Mouse (Mus musculus) Patski (cell line): ENCODE data around the gene Nxpe4. TPM values are rescaled to one million over a fixed set of nuclear protein-coding genes. Genes with fewer than 3 reads are reported as not detected.
A peak's percentile ranks its signal among the peaks of the same experiment; 100 is the strongest.
"Not testable (repeated sequence)": the region's sequence is repeated elsewhere in the genome, so short reads cannot be mapped to it uniquely, and the experiment has no call there.

Experiments
- ATAC-seq: fragments of 100-300 bp; one replicate; pipeline ENCODE4 v1.8.0; 2021
- CTCF ChIA-PET: fragments of 350-600 bp; sonication (Branson Sonifier 250); formaldehyde crosslinking; loops from one replicate; lab custom pipeline; 2022; ENCODE audit warnings: inconsistent platforms; lab: Charles Lee
- POLR2A ChIA-PET: fragments of 350-600 bp; sonication (Branson Sonifier 250); formaldehyde crosslinking; loops from one replicate; lab custom pipeline; 2022; ENCODE audit warnings: antibody characterized with exemption, inconsistent platforms; lab: Charles Lee
- DNase-seq: peaks from one replicate; pipeline ENCODE4 v3.0.0-alpha.2; 2011; ENCODE audit warnings: low read depth, low spot score
- H3K27me3 ChIP-seq: fragments of 371-371 bp; one replicate; pipeline ENCODE4 v1.5.1; 2021
- CTCF ChIP-seq: fragments of 100-300 bp; IDR thresholded peaks from one replicate; pipeline ENCODE4 v1.5.1; 2021
- in situ Hi-C: fragments of 300-500 bp; cut with MboI; formaldehyde crosslinking; loops from 3 replicates; pipeline ENCODE4 v1.11.1; 2018; ENCODE audit warnings: low pct_unique_long_range_greater_than_20kb, mixed read lengths
- polyA plus RNA-seq: library from polyadenylated mRNA; unstranded; gene quantifications from one replicate; pipeline ENCODE4 v1.2.3, GENCODE M21; 2021

Nxpe4 gene
- polyA plus RNA-seq, 1 experiment from 2014 or later = 3.5 TPM

GRCm38 (mm10) chr9:48266286-48267027 is 104.6 kb downstream of the Nxpe4 start:
- peak; percentile 96 for TF ChIP-seq CTCF
- peaks cover 3% of the 10 kb centered on the region for H3K27me3 ChIP-seq
- ChIA-PET CTCF (interaction anchor here (1.1 to 1.5 kb wide), 5 partner anchors 8 to 353 kb away, joined by 3 to 6 read pairs (median 4); no protein-coding TSS in a partner anchor), POLR2A (no interaction called here)
- DNase-seq (peak; percentile 13), ATAC-seq (peak; percentile 92)
- in situ Hi-C loops = loop anchor here (5.0 kb wide), 2 partner anchors 191 to 351 kb away; no protein-coding TSS in a partner anchor

DNA sequence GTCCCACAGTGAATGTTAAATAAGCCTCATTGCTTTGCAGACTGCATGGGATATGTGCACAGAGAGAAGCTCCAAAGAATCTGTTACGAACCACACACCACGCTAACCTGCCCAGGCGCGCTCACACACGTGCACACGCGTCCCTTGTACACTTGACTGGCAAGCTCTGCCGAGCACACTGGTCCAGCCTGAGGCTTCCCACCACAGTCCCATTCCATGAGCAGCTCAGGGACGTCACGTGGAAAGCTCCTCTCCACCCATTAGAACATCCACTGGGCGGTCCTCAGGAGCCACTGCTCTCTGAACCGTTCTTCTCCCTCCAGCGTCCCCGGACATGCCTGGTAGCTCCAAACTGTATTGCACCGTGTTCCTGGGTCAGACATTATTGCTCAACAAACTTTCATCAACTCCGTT is 105.2 kb downstream of the Nxpe4 start:
- peaks cover 3% of the 10 kb centered on the region for H3K27me3 ChIP-seq
- ChIA-PET POLR2A (no interaction called here), CTCF (interaction anchor here (0.8 to 1.5 kb wide), 7 partner anchors 8 to 352 kb away, joined by 3 to 6 read pairs (median 4); no protein-coding TSS in a partner anchor)
- ATAC-seq (peak; percentile 65), DNase-seq (no peak)
- in situ Hi-C loops = loop anchor here (5.0 kb wide), 2 partner anchors 190 to 350 kb away; no protein-coding TSS in a partner anchor
- TF ChIP-seq CTCF = no peak

DNA sequence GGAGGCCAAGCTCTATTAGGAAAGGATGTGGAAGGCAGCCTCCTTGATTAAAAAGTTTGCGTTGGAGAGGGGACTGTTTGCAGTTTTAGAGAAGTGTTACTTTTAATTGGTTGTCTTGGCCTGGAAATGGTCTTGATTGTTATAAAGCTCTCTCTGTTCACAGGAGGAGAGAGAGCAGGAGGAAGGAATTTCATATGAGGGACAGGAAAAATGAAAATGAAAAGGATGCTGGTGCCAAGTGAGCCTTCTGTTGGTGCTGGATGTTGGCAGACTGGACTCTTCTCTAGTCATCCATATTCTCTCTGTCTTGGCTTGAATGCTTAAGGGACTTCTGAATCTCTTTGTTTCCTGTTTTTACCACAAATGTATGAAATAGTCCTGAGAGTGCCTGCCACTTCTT is 106.1 kb downstream of the Nxpe4 start:
- ChIA-PET POLR2A (no interaction called here), CTCF (interaction anchor here (1.4 kb wide), 1 partner anchor 42 kb away, joined by 3 read pairs; no protein-coding TSS in a partner anchor)
- no peak for ATAC-seq
- peaks cover 3% of the 10 kb centered on the region for H3K27me3 ChIP-seq
- in situ Hi-C loops = loop anchor here (5.0 kb wide), 2 partner anchors 189 to 349 kb away; no protein-coding TSS in a partner anchor
- TF ChIP-seq CTCF = no peak
- no peak for DNase-seq

- H3K27me3 ChIP-seq = no peaks in the 10 kb centered on the region
- ChIA-PET POLR2A (no interaction called here), CTCF (no interaction called here)
- in situ Hi-C loops = no loop called here
- no peak for ATAC-seq
- no peak for TF ChIP-seq CTCF
- no peak for DNase-seq
Measured at GRCm38 (mm10) chr9:48276831-48277230, 115.0 kb downstream of the Nxpe4 start.

DNA sequence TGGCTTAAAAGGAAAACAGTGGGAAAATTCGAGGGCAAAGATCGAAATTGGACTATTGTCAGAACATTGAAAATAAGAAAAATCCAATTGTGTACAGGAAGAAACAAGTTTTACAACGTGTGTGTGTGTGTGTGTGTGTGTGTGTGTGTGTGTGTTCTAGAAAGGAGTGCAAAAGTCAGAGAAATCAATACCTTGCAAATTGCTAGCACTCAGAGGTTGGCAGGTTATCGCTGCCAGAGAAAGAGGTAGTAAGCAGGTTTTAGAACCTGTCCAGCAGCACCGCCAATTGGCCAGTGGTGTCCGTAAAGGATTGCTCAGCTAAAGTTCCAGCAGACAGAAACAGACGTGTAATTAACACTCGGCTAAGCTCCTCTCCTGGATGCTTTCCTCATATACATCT is 122.4 kb downstream of the Nxpe4 start:
- ATAC-seq = no peak
- ChIA-PET CTCF (no interaction called here), POLR2A (no interaction called here)
- no peak for DNase-seq
- no peak for TF ChIP-seq CTCF
- in situ Hi-C loops = no loop called here
- no peaks in the 10 kb centered on the region for H3K27me3 ChIP-seq

DNA sequence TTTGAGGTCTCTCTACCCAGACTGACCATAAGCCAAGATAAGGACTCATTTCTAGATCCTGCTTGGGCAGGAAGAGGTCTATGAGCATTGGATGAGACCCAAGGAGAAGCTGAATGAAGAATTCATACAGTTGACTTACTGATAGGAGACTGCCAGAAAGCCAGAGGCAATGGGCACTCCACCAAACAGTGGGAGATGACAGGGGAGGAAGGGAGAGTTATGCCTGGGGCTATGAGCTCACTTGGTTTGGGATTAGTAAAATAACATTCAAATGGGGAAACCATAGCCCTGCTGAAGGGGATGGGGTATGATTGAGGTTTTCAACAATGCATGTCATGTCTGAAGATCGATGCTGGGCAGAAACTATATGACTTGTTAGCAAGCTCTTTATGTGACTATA is 128.5 kb downstream of the Nxpe4 start:
- in situ Hi-C loops = no loop called here
- ATAC-seq (no peak), DNase-seq (no peak)
- TF ChIP-seq CTCF = no peak
- ChIA-PET CTCF (no interaction called here), POLR2A (no interaction called here)
- H3K27me3 ChIP-seq = no peaks in the 10 kb centered on the region

DNA sequence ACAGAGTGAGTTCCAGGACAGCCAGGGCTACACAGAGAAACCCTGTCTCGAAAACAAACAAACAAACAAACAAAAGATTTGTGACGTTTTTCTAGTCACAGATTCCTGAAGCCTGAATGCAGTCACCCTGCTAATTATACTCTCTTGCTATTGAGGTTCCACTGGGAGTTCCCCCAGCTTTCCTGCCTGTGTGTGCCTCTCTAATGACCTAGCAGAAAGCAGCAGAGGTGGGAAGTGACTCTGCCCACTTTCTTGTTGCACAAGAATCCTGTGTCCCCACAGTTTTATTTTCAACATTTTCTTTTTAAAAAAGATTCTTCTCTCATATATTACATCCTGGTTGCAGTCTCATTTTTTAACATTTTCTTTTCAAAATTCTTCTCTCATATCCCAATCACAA is 132.9 kb downstream of the Nxpe4 start:
- H3K27me3 ChIP-seq = no peaks in the 10 kb centered on the region
- POLR2A ChIA-PET = no interaction called here
- CTCF ChIA-PET = no interaction called here
- ATAC-seq (no peak), DNase-seq (no peak)
- no peak for TF ChIP-seq CTCF
- in situ Hi-C loops = no loop called here

GRCm38 (mm10) chr9:48298983-48299382 is 137.2 kb downstream of the Nxpe4 start:
- ChIA-PET POLR2A (no interaction called here), CTCF (no interaction called here)
- DNase-seq = no peak
- no peak for ATAC-seq
- TF ChIP-seq CTCF = no peak
- in situ Hi-C loops = no loop called here
- no peaks in the 10 kb centered on the region for H3K27me3 ChIP-seq

DNA sequence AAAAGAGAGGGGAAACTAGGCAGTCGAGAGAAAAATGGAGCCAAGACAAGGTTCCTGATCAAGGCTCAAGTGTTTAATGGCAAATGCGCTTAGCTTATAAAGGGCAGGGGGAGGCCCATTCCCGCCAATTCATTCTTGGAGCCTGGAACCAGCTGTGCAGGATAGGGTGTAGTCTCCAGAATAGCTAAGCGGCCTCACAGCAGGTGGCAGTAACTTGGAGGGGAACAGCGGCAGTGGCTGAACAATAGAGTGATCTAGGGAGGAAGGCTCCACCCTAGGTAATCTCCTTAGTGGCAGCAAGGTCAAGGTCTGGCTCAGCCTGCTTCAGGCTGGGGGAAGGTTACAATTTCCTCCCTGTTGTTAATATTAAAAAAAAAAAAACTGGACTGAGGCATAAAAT is 141.7 kb downstream of the Nxpe4 start:
- CTCF ChIA-PET, in situ Hi-C loops, DNase-seq: not testable (repeated sequence)

DNA sequence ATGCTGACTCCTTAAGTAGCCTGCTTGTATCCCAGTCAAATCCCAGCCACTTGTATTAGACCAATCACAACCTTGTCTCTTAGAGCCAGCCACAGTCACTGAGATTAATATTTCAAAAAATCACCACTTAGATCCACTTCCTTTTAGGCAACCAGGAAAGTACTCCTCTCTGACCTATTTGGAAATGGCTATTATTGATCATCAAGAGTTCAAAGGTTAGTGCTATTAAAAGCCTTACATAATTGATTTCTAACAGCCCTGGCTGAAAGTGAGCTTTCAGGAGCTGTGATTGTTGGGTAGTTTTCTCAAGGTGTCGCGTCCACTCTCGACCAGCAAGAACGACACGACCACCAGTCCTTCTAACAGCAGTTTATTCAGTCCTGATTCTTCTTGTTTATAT is 149.4 kb downstream of the Nxpe4 start:
- POLR2A ChIA-PET = no interaction called here
- no peak for TF ChIP-seq CTCF

More for the DNA sequence above, 141.7 kb downstream of the Nxpe4 start:
- POLR2A ChIA-PET, H3K27me3 ChIP-seq, ATAC-seq: not testable (repeated sequence)

DNA sequence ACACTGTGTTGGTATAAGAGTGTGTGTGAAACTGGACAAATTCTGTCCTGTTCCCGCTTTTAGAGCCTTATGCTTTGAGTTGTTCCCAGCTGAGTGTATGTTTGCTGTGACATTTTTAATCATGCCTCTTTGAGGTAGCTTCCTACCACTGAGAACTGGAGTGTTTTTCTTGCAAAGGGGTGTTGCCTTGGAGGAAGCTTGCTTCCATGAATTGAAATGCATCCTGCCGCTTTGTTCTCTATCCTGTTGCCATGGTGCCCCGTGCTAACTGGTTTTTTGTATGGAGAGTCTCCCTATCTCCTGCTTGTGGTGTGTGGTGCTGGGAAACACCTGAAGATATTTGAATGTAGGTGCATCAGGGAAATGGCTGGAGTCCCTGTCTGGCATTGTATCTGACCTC is 152.4 kb downstream of the Nxpe4 start:
- no peak for TF ChIP-seq CTCF
- DNase-seq = no peak
- in situ Hi-C loops = no loop called here
- H3K27me3 ChIP-seq = no peaks in the 10 kb centered on the region
- no peak for ATAC-seq
- ChIA-PET POLR2A (no interaction called here), CTCF (no interaction called here)

More for the DNA sequence above, 149.4 kb downstream of the Nxpe4 start:
- no peaks in the 10 kb centered on the region for H3K27me3 ChIP-seq
- ATAC-seq (no peak), DNase-seq (no peak)
- in situ Hi-C loops = no loop called here
- CTCF ChIA-PET = no interaction called here
